In the genomic region with DNA sequence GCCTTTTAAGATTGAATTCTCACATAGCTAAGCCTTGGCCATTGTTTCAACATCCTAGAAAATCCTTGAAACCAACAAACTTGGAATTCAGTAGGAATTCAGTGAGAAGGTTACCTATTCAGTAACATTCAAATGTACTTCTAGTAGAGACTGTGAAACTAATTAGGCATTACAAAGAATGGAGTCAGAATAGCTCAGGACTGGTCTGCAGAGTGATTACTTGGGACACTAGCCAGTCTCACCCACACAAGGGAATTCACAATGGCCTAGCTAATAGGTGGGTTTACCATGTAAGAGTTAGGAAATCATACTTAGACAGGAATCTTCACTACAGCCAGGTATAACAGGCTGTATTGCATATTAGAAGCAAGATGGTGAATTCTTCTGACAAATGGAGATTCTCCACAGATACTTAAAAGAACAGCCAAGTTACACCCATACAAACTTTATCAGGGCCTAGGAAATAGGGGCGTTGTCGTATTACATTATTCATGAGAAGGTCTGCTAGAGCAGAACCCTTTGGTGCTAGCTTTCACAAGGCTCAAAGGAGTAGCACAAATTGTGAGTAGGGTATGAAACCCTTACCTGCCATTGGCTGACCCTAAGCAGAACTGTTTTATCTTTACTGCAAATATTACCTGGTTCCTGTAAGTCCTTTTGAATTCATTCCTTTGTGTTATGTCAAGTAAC, we compare ENCODE assay signal across 4 mouse cellular contexts.
DNase-seq lines count a peak whose midpoint lies in the region.
"Not testable (repeated sequence)": the region's sequence is repeated elsewhere in the genome, so short reads cannot be mapped to it uniquely, and the experiment has no call there.

No protein-coding gene starts in this region.

- in situ Hi-C loops in ES-E14 (cut with MboI; ENCODE audit: low sequenced_read_pairs in 2 of 2, unreplicated experiment in 2 of 2) = not testable (repeated sequence)

- DNase-seq in ES-CJ7 (ENCODE audit: low read depth, low spot score) = peak; percentile 54
- peak; percentile 22 for DNase-seq in ES-E14 (ENCODE audit: low read depth, low spot score)
- DNase-seq in R1 (ENCODE audit: low read depth, low spot score) = peak; percentile 64
- DNase-seq in ZHBTc4 (ENCODE audit: low read depth, low spot score) = peak; percentile 64

- H3K36me3 ChIP-seq in ES-E14 (ENCODE audit: control insufficient read depth, insufficient read depth, low read length, poor library complexity, severe bottlenecking) = not testable (repeated sequence)

- not testable (repeated sequence) for H3K9me3 ChIP-seq in ES-E14 (ENCODE audit: control insufficient read depth, insufficient read depth, low read depth, low read length)

- H3K4me3 ChIP-seq in ES-E14 (ENCODE audit: insufficient read depth in 1 of 2, low read depth in 1 of 2, low read length in 2 of 2, poor library complexity in 1 of 2, severe bottlenecking in 1 of 2) = not testable (repeated sequence)

- not testable (repeated sequence) for H3K9ac ChIP-seq in ES-E14 (ENCODE audit: insufficient read depth, low read depth, low read length, poor library complexity, severe bottlenecking)

- not testable (repeated sequence) for H3K27ac ChIP-seq in ES-E14 (ENCODE audit: insufficient read depth, low read depth, low read length, poor library complexity, severe bottlenecking)

- not testable (repeated sequence) for H3K4me1 ChIP-seq in ES-E14 (ENCODE audit: control insufficient read depth in 2 of 2, insufficient read depth in 2 of 2, low read length in 2 of 2, poor library complexity in 1 of 2)
